Mouse (Mus musculus) cerebellum, adult (tissue): ENCODE data around the gene D630003M21Rik.

Experiments used
- ATAC-seq: cut with Nextera tagmentation; 2 replicates; pipeline ENCODE4 v1.9.2; 2017; ENCODE audit warnings: mild to moderate bottlenecking, moderate library complexity, mixed read lengths; ENCODE audit not compliant: insufficient number of reproducible peaks, low FRiP score, low TSS enrichment

D630003M21Rik gene

DNA sequence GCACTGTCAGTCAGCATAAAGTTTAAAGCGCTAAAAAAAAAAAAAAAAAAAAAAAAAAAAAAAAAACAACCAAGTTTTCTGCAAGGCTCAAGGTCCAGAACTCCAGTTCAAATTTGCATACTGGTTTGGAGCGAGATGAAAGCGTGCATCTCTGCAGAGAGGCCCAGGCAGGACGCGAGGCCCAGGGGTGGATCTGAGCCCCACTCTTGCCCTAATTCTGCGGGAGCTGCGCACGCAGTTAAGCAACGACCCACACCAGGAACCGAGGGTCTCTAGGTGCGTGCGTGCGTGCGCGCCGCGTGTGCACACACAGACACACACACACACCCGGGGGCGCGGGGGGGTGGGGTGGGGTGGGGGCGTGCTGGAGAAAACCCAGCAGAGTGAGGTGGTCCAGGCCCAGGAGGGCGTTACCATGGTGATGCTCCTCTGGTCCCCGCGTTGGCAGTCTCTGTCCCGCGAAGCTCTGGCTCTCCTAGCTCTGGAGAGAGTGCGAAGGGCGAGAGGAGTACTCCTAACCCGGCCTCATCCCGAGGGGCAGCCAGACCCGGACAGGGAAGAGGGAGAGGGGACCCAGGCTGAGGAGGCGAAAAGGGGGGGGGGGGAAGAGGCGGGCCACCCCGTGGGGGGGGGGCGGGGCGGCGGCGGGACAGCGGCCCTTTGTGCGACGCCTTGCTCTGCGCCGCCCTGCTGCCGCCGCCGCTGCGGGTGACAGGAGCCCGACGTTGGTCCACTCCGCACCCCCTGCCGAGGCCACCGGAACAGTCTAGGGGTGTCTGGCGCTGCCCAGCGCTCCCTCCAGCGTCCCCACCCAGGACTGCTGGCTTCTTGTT, at the start of gene D630003M21Rik:
D630003M21Rik (minus strand) TSS at position 553 of the 833 bp plus-strand sequence.
- no peak for ATAC-seq

DNA sequence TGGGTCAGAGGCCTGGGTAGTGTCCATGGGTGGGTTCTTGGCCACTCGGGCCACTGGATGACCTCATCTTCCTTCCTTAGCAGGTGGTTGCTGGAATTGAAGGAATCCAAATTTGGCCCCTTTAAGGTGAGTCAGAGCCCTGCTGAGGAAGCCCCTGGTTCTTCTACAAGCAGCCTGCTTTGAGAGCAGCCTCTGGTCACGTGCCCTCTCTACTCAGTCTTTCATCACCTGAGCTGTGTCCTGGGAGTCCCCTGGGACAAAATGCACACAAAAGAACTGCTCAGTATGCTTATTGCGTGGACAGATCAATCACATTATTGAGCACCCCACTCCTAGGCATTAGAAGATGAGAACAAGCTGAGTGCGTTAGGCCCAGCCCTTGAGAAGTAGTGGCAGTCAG, 47.9 kb upstream of the D630003M21Rik start:
- ATAC-seq = no peak

GRCm38 (mm10) chr2:158276451-158276850, 47.4 kb upstream of the D630003M21Rik start:
- ATAC-seq = no peak

GRCm38 (mm10) chr2:158275811-158276210, 46.8 kb upstream of the D630003M21Rik start:
- ATAC-seq = no peak

DNA sequence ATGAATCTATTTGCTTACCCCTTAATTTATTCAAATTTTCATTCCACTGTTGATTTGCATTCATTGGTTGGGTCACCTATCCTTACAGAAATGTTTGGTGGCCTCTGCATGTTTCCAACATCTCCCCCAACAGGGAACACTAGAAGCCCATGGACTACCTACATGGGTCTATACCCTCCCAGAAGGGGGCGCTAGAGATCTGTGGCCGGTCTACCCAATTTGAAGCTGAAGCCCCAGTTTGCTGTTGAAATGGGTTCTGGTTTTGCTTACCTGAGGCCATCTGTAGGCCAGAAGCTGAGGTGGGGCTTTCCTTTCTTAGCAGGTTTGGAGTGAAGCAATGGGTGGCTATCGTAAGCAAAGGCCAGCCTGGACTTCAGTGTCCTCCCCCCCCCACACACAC, 46.3 kb upstream of the D630003M21Rik start:
- no peak for ATAC-seq

- ATAC-seq = no peak
Observed at GRCm38 (mm10) chr2:158273646-158274045, 44.6 kb upstream of the D630003M21Rik start.

DNA sequence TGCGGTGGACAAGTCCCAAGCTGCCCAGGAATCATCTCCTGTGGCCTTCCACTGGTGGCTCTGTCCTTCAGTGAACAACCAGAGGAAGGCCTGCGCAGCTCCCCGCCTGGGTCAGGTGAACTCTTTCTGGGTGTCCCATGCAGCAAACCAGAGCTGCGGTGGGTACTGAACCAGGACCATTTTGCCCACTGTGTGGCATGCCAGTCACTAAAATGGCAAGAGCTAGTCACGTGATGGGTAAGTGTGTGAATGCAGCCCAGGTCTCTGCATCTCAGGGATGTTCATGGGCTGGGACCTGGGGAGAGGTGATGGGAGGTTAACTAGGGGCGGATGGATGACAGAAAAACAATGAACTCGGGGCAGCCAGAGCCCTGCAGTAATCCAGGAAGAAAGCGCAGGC, 41.0 kb upstream of the D630003M21Rik start:
- ATAC-seq = no peak

DNA sequence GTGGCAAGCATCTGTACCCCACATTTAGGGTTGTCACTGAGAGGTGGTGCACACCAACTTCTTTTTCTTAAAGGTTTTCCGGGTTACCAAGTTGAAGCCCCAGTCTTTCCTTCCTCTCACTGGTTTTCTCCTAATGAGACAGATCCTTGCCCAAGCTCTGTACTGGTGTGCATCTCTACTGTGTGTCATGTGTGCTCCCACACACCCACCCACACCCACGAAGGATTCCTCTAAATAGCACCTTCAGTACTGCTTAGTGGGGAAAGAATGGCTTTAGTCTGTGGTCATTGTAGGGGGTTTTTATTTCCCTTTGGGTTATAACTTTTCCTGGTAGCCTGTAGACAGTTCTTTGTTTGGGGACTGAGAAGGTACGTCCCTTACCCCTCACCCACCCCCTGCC, 35.9 kb upstream of the D630003M21Rik start:
- ATAC-seq = no peak

- no peak for ATAC-seq
Observed at GRCm38 (mm10) chr2:158259498-158259897, 30.5 kb upstream of the D630003M21Rik start.

DNA sequence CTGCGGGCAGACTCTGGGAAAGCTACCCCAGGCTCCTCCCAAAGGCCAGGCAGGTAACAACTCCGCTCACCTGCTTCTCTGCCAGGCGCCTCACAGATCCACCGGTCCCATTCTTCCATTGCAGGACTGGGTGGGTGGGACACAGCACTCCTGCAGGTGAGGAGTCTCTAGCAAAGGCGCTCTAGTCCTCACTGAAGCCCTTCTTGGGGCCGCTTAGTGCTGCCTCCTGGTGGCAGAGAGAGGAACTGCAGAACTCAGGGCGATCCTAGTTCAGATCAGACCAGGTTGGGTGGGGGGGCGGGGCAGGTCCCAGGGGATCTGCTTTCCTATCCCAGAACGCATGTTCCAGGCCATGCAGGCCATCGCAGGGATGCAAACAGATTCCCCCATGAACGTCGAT, 29.8 kb upstream of the D630003M21Rik start:
- ATAC-seq = peak; percentile 54

- ATAC-seq = no peak
Observed at GRCm38 (mm10) chr2:158258005-158258418, 29.0 kb upstream of the D630003M21Rik start, which contains the start of gene Bpi. Gene Bpi (plus strand): TSS chr2:158258094.

DNA sequence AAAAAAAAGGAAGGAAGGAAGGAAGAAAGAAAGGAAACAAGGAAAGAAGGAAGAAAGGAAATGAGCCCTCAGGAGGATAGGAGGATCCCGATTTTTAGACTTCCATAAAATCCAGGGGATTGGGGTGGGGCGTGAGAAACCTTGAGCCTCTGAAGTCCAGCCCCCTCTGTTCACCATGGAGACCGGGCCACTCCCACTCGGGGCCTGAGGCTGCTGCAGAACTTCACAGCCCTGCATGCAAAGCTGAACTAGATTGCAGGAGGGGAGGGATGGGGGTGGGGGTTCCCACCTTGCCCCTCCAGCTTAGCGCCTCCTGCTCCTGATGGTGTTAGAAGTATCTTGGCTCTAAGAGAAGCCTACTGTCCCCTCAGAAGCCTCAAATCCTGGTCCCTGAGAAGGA, 27.9 kb upstream of the D630003M21Rik start:
- ATAC-seq = no peak

DNA sequence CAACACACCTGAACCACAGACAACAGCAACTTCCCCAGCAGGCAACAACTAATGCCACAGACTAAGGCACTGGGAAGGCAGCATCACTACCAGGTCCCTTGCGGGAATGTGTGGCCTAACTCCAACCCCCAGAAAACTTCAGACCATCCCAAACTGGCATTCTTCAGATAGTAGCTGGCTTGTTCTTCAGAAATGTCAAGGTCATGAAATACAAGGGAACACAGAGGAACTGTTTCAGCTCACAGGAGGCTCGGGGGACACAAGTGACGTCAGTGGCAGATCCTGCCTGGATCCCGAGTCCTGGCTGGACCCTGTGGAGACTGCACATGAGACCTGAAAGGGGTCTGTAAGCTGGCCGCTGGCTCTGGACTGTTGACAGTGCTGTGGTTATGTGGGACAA, 24.8 kb upstream of the D630003M21Rik start:
- no peak for ATAC-seq

GRCm38 (mm10) chr2:158250558-158250957, 21.5 kb upstream of the D630003M21Rik start:
- no peak for ATAC-seq

GRCm38 (mm10) chr2:158248318-158248717, 19.3 kb upstream of the D630003M21Rik start:
- no peak for ATAC-seq

DNA sequence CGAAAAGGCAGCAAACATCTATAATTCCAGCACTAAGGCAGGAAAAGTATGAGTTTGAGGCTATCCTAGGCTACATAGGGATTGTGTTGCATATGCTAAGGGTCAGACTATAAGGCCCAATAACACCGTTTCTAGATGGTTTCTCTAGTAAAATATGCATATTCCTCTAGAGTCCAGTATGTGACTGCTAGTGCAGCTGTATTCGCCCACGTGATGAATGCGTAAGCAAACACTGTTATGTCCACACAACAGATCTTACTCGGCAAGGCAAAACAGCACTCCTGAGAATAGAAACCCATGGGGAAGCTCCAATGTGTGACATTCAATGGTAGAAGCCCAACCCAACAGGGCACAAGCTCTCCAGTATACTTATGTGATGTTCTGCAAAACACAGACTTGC, 18.8 kb upstream of the D630003M21Rik start:
- no peak for ATAC-seq

GRCm38 (mm10) chr2:158245072-158245817, 16.2 kb upstream of the D630003M21Rik start:
- no peak for ATAC-seq

- ATAC-seq = peak; percentile 49
Observed at GRCm38 (mm10) chr2:158243129-158243870, 14.3 kb upstream of the D630003M21Rik start.

GRCm38 (mm10) chr2:158242170-158242896, 13.3 kb upstream of the D630003M21Rik start:
- ATAC-seq = peak; percentile 54

- ATAC-seq = no peak
Observed at GRCm38 (mm10) chr2:158241126-158241738, 12.2 kb upstream of the D630003M21Rik start.
